Comparison of ENCODE assay signal across 31 mouse cellular contexts in the genomic region with DNA sequence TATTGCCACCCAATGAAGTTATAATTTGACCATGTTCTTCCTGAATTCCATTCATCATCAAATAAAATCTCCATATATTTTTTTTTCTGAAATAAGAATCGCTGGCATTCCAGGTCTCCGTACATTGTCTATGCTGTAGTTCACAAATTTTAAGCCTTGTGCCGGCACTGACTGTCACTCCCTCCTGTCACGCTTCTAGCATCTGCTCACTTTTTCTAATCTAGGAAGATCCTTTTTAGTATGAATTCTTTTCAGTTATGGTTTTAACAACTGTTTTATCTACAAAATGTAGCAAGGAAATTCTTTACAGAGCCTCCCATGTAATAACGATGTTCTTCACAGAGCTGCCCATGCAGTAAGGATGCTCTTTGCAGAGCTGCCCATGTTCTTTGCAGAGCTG.
A peak's percentile ranks its signal among the peaks of the same experiment; 100 is the strongest.
DNase-seq lines count a peak whose midpoint lies in the region; ATAC-seq and TF ChIP-seq lines count a peak whose summit lies in the region.
"Had no signal": no experiment of that assay in that cellular context is flagged by ENCODE, and none has a peak within 500 bp of the region (broad histone marks: within the 10 kb centered on the region; RNA-seq: fewer than 3 reads in every experiment).

No protein-coding gene starts in this region.

- peaks cover 5% of the 10 kb centered on the region; the same call in 1 of the 2 replicates for H3K4me1 ChIP-seq in cortical plate, adult 2 months (ENCODE audit: control insufficient read depth, insufficient read depth, low read length)
- H3K4me1 ChIP-seq: embryonic facial prominence, embryonic 13.5 days; forebrain, embryonic 12.5 days had no signal

- TF ChIP-seq CTCF in cortical plate, adult 2 months (IDR thresholded peaks at IDR 0.05; ENCODE audit: extremely low read depth, insufficient read depth, low read length), result no peak

- DNase-seq in frontal cortex, postnatal 10 days (ENCODE audit: low spot score in 2 of 2), result no peak
- peak; percentile 26 for DNase-seq in left cerebral cortex, adult 11 months (ENCODE audit: low spot score)
- DNase-seq in left cerebral cortex, postnatal 4 days, result no peak
- DNase-seq in right cerebral cortex, adult 18-20 months, result peak; percentile 37
- no peak for DNase-seq in right cerebral cortex, postnatal 14 days
- DNase-seq: adrenal gland, postnatal 10 days; adrenal gland, postnatal 36 days; B cell, adult 2 months; cerebellum, adult 11 months; cerebellum, adult 2 months; cerebellum, adult 9-11 months; cerebellum, postnatal 25 days; embryo, embryonic 11 days; gastrocnemius, postnatal 25 days; heart, adult 2 months; heart, postnatal 14 days; heart, postnatal 4 days had no signal

- intact Hi-C loops in left cerebral cortex, postnatal 4 days (cut with DNase I), result no loop called here

- no peak for TF ChIP-seq POLR2A in cortical plate, adult 2 months (IDR thresholded peaks at IDR 0.05; ENCODE audit: extremely low read depth, insufficient read depth, low read length)

- H3K4me3 ChIP-seq in cortical plate, adult 2 months (ENCODE audit: insufficient read depth, low read length), result no peak overlapping the region
- H3K4me3 ChIP-seq: embryonic facial prominence, embryonic 10.5 days; embryonic facial prominence, embryonic 13.5 days; erythroblast, embryonic 14.5 days; forebrain, embryonic 12.5 days; forebrain, embryonic 15.5 days; heart, adult 2 months; heart, embryonic 10.5 days; heart, embryonic 13.5 days had no signal

- 0 out of 2 replicates have a peak overlapping the region, but pooled peaks have one; percentile 49 for H3K27ac ChIP-seq in cortical plate, adult 2 months (ENCODE audit: insufficient read depth, low read length)
- H3K27ac ChIP-seq: embryonic facial prominence, embryonic 10.5 days; embryonic facial prominence, embryonic 13.5 days; forebrain, embryonic 12.5 days; forebrain, embryonic 15.5 days; heart, adult 2 months; heart, embryonic 10.5 days; heart, embryonic 13.5 days; hindbrain, embryonic 14.5 days; hindbrain, postnatal 0 days had no signal

- ATAC-seq in frontal cortex, adult (ENCODE audit: low TSS enrichment), result peak; percentile 70
- ATAC-seq in granulocyte monocyte progenitor cell, adult 5-6 weeks (replicated peaks; ENCODE audit: poor library complexity, severe bottlenecking), result no peak
- ATAC-seq: forebrain, embryonic 15.5 days; hindbrain, postnatal 0 days; inflammation-experienced regulatory T-cells, adult 6 months; Patski had no signal

Comparison
In these comparisons a context has a peak if more than half of its experiments do, and no peak if none do; other contexts are left out.
1. DNase-seq: peak in left cerebral cortex, adult 11 months (single experiment) and right cerebral cortex, adult 18-20 months (single experiment); none in frontal cortex, postnatal 10 days (0 of 2), left cerebral cortex, postnatal 4 days (single experiment) and right cerebral cortex, postnatal 14 days (single experiment).